Mouse (Mus musculus): ENCODE results near the gene Rangap1.

Rangap1 gene

GRCm38 (mm10) chr15:81693967-81694881, 51.1 kb downstream of the Rangap1 start:
- peak; percentile 93 for DNase-seq

DNA sequence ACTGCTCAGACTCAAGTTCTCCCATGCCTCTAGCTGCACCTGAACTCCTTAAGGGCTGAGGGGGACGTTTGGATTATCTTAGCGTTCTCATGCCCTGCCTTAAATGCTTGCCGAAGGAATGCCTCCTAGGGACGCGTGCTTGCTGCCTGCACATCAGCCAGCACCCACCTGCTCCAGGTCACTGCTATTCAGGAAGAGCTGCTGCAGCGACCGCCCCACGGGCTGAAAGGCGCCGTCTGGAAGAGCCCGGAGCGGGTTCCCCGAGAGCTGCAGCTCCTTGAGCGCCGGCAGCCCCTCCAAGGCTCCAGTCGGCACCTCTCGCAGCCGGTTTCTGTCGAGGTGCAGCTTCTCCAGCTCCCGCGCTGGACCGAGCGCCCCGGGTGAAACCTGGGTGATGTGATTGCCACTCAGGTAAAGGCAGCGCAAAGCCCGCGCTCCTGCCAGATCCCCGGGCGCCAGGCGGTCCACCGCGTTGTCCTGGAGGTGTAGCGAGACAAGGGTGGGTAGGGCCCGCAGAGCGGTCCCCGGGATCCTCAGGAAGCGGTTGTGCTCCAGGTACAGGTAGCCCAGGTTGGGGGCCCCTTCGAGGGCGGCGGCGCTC, 51.9 kb downstream of the Rangap1 start:
- DNase-seq: no peak

GRCm38 (mm10) chr15:81680301-81680805, 65.0 kb downstream of the Rangap1 start:
- DNase-seq: no peak

DNA sequence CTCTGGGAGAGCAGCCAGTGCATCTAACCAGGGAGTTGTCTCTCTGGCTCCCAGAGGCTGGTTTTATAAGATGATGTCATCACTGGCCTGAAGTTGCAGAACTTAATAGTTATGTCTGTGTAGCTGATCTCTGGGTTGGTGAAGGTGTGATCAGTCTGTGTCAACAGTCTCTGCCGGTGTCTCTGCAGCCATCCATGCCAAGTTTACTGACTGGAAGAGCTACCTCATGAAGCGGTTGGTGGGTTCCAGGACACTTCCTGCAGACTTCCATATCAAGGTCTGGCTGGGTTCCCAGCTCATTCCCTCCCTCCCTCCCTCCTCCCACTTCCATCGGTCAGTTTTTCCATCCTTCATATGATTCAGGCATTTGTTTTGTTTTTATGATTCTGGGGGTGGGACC, 68.7 kb downstream of the Rangap1 start:
- DNase-seq: no peak

GRCm38 (mm10) chr15:81670231-81670640, 75.1 kb downstream of the Rangap1 start:
- peak; percentile 64 for DNase-seq

GRCm38 (mm10) chr15:81666957-81667356, 78.4 kb downstream of the Rangap1 start:
- no peak for DNase-seq

- peak; percentile 97 for DNase-seq
Measured at GRCm38 (mm10) chr15:81663697-81664561, 81.4 kb downstream of the Rangap1 start, which contains the start of gene L3mbtl2. TSS of gene L3mbtl2 (plus strand) at chr15:81663889.

DNA sequence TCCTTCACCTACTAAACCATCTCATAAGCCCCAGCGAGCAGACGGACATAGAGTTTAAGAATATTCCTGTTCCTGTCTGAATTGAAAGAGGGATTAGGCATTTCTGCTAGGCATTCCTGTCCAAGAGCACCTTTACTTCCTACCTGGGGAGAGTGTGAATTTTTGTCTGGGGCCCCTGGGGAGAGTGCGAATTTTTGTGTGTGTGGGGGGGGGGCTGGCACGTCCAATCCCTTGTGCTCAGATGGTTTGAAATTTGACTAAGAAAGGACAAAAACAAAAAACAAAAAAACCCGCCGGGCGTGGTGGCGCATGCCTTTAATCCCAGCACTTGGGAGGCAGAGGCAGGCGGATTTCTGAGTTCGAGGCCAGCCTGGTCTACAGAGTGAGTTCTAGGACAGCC, 82.0 kb downstream of the Rangap1 start:
- no peak for DNase-seq

DNA sequence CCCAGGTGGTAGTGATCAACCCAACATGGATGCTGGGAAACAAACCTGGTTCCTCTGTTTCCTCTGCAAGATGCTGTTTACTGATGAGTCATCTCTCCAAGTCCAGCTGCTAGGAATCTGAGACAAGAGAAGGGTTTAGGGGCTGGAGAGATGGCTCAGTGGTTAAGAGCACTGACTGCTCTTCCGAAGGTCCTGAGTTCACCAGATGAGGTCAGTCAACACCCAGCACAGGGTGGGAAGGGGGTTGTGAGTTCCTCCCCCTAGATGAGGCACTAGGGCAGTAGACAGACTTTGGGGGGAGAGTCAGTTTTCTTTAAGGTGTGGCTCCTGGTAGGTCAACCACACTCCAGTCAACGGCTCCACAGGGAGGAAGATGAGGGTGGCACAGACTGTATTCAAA, 83.6 kb downstream of the Rangap1 start:
- no peak for DNase-seq

All from embryo, embryonic 11 days (tissue).